In the genomic region with DNA sequence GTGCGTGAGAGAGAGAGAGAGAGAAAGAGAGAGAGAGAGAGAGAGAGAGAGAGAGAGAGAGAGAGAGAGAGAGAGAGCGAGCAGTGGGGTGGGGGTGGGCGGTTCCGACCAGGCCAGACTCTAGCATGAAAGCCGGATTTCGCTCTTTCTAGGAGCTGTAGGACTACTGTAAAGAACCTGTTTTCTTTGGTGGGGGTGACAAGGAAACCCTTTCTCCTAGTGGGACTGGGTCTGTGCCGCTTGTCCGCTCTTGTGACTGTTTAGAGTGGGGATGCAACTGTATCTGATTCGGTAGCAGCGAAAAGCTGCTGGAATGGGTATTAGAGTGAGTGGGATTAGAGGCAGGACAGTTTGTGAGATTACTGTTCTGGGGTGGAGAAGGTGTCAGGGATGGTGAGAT, we compare ENCODE assay signal across 9 mouse cellular contexts. TPM values are rescaled to one million over a fixed set of nuclear protein-coding genes. Genes with fewer than 3 reads are reported as not detected.
DNase-seq lines count a peak whose midpoint lies in the region; ATAC-seq and TF ChIP-seq lines count a peak whose summit lies in the region.
"Had no signal": no experiment of that assay in that cellular context is flagged by ENCODE, and none has a peak within 500 bp of the region (broad histone marks: within the 10 kb centered on the region; RNA-seq: fewer than 3 reads in every experiment).

No protein-coding gene starts in this region.

- H3K4me3 ChIP-seq in heart, embryonic 16.5 days (ENCODE audit: low read length) = peak overlapping the region; percentile 75
- H3K4me3 ChIP-seq in embryonic facial prominence, embryonic 12.5 days = peak overlapping the region; percentile 76
- peak overlapping the region; percentile 64 for H3K4me3 ChIP-seq in intestine, embryonic 15.5 days (replicated peaks)
- H3K4me3 ChIP-seq in midbrain, postnatal 0 days (ENCODE audit: low read depth, low read length) = peak overlapping the region; percentile 64

- 20% methylated on average over 10 of the region's 10 CpGs for WGBS in heart, embryonic 16.5 days
- WGBS in embryonic facial prominence, embryonic 12.5 days = 7% methylated on average over 9 of the region's 10 CpGs
- 38% methylated on average over 9 of the region's 10 CpGs for WGBS in intestine, embryonic 15.5 days
- WGBS in midbrain, postnatal 0 days = 11% methylated on average over 9 of the region's 10 CpGs

- H3K36me3 ChIP-seq in heart, embryonic 16.5 days (ENCODE audit: control insufficient read depth, insufficient read depth) = no peaks in the 10 kb centered on the region
- no peaks in the 10 kb centered on the region for H3K36me3 ChIP-seq in embryonic facial prominence, embryonic 12.5 days
- no peaks in the 10 kb centered on the region for H3K36me3 ChIP-seq in intestine, embryonic 15.5 days
- H3K36me3 ChIP-seq in midbrain, postnatal 0 days (ENCODE audit: insufficient read depth, low read length) = no peaks in the 10 kb centered on the region

- ATAC-seq in heart, embryonic 16.5 days (replicated peaks; ENCODE audit: extremely low read depth, insufficient read depth, low FRiP score) = no peak
- ATAC-seq in embryonic facial prominence, embryonic 12.5 days (ENCODE audit: insufficient number of reproducible peaks, insufficient read depth, low FRiP score, low TSS enrichment) = no peak
- ATAC-seq in intestine, embryonic 15.5 days = no peak
- no peak for ATAC-seq in midbrain, postnatal 0 days (ENCODE audit: low FRiP score)

- no peak overlapping the region for H3K27ac ChIP-seq in heart, embryonic 16.5 days (ENCODE audit: low read length)
- H3K27ac ChIP-seq in embryonic facial prominence, embryonic 12.5 days = peak overlapping the region; percentile 92
- no peak overlapping the region for H3K27ac ChIP-seq in intestine, embryonic 15.5 days
- no peak overlapping the region for H3K27ac ChIP-seq in midbrain, postnatal 0 days (ENCODE audit: low read depth, low read length)

- no peak for DNase-seq in heart, postnatal 10 days
- no peak for DNase-seq in midbrain, postnatal 0 days (ENCODE audit: low spot score)
- no peak for DNase-seq in thymus, postnatal 36 days
- no peak for DNase-seq in testis, postnatal 10 days (ENCODE audit: low spot score)
- DNase-seq in right cerebral cortex, postnatal 14 days = no peak

- peak overlapping the region; percentile 82 for H3K9ac ChIP-seq in heart, embryonic 16.5 days (ENCODE audit: low read length)
- H3K9ac ChIP-seq in embryonic facial prominence, embryonic 12.5 days = peak overlapping the region; percentile 90
- H3K9ac ChIP-seq in intestine, embryonic 15.5 days = peak overlapping the region; percentile 69; the same call in 1 of the 2 replicates
- H3K9ac ChIP-seq in midbrain, postnatal 0 days (replicated peaks; ENCODE audit: low read length, poor library complexity, severe bottlenecking) = peak overlapping the region; percentile 36; the same call in 1 of the 2 replicates

- H3K4me1 ChIP-seq in heart, embryonic 16.5 days (ENCODE audit: control insufficient read depth, insufficient read depth, low read length) = peaks cover 15% of the 10 kb centered on the region
- H3K4me1 ChIP-seq in embryonic facial prominence, embryonic 12.5 days = peaks cover 25% of the 10 kb centered on the region
- peaks cover 11% of the 10 kb centered on the region; the same call in 1 of the 2 replicates for H3K4me1 ChIP-seq in intestine, embryonic 15.5 days (replicated peaks)
- 0 out of 2 replicates have a peak, but pooled peaks cover 3% of the 10 kb centered on the region for H3K4me1 ChIP-seq in midbrain, postnatal 0 days (ENCODE audit: insufficient read depth, low read length)

- peak overlapping the region; percentile 80 for H3K4me2 ChIP-seq in heart, embryonic 16.5 days (ENCODE audit: low read depth, low read length)
- H3K4me2 ChIP-seq in embryonic facial prominence, embryonic 12.5 days (replicated peaks) = peak overlapping the region; percentile 91
- peak overlapping the region; percentile 99 for H3K4me2 ChIP-seq in intestine, embryonic 15.5 days (replicated peaks)
- H3K4me2 ChIP-seq in midbrain, postnatal 0 days (ENCODE audit: low read depth, low read length, poor library complexity, severe bottlenecking) = peak overlapping the region; percentile 94

- intact Hi-C loops in heart, postnatal 10 days (cut with DNase I) = loop anchor here (2.0 to 10.0 kb wide), 2 partner anchors 141 to 701 kb away; no protein-coding TSS in a partner anchor

- peaks cover 28% of the 10 kb centered on the region for H3K27me3 ChIP-seq in heart, embryonic 16.5 days (ENCODE audit: control insufficient read depth, insufficient read depth, low read length)
- H3K27me3 ChIP-seq in embryonic facial prominence, embryonic 12.5 days = no peaks in the 10 kb centered on the region
- H3K27me3 ChIP-seq in intestine, embryonic 15.5 days (replicated peaks) = 0 out of 2 replicates have a peak, but pooled peaks cover 12% of the 10 kb centered on the region
- H3K27me3 ChIP-seq in midbrain, postnatal 0 days (ENCODE audit: insufficient read depth, low read length) = no peaks in the 10 kb centered on the region

- TF ChIP-seq CTCF in midbrain, postnatal 0 days (IDR thresholded peaks at IDR 0.05) = no peak

- no peaks in the 10 kb centered on the region for H3K9me3 ChIP-seq in heart, embryonic 16.5 days (replicated peaks; ENCODE audit: control insufficient read depth, low read length)
- no peaks in the 10 kb centered on the region for H3K9me3 ChIP-seq in embryonic facial prominence, embryonic 12.5 days
- no peaks in the 10 kb centered on the region for H3K9me3 ChIP-seq in intestine, embryonic 15.5 days
- H3K9me3 ChIP-seq in midbrain, postnatal 0 days (ENCODE audit: low read length) = no peaks in the 10 kb centered on the region

RNA-seq across cellular contexts. Expression of gene Tenm4, which starts 42.7 kb away (rescaled TPM):
- polyA plus RNA-seq in heart, embryonic 16.5 days (2015; fragmentation: Nextera tagmentation; extraction: Ambion mirVana) = 7.2 and 9.1 TPM in 2 replicates
- total RNA-seq in heart, postnatal 10 days (2021) = 1 to 10 TPM; 4.2 to 5.0 TPM
- 62.8 and 69.3 TPM in 2 replicates for polyA plus RNA-seq in embryonic facial prominence, embryonic 12.5 days (2016; fragmentation: Nextera tagmentation; extraction: Ambion mirVana)
- polyA plus RNA-seq in intestine, embryonic 15.5 days (2015; fragmentation: Nextera tagmentation; extraction: Ambion mirVana) = 22.0 and 25.9 TPM in 2 replicates
- 56.0 and 58.5 TPM in 2 replicates for total RNA-seq in midbrain, postnatal 0 days (2014; rRNA removed)
- polyA plus RNA-seq in midbrain, postnatal 0 days (2015; fragmentation: Nextera tagmentation; extraction: Ambion mirVana) = 29.5 and 35.9 TPM in 2 replicates
- total RNA-seq: hematopoietic stem cell, adult 5-6 weeks had no signal

Comparison
In these comparisons a context has a peak if more than half of its experiments do, and no peak if none do; other contexts are left out.
1. H3K9ac ChIP-seq: peak in every context shown above with its lines; median percentile 90 in embryonic facial prominence, embryonic 12.5 days; 82 in heart, embryonic 16.5 days; 69 in intestine, embryonic 15.5 days; 36 in midbrain, postnatal 0 days.